Mouse (Mus musculus): ENCODE data around the gene Cep162. TPM values are rescaled to one million over a fixed set of nuclear protein-coding genes. Genes with fewer than 3 reads are reported as not detected.

Cep162 gene
- polyA plus RNA-seq, 1 experiment from 2014 or later: 8.3 TPM

DNA sequence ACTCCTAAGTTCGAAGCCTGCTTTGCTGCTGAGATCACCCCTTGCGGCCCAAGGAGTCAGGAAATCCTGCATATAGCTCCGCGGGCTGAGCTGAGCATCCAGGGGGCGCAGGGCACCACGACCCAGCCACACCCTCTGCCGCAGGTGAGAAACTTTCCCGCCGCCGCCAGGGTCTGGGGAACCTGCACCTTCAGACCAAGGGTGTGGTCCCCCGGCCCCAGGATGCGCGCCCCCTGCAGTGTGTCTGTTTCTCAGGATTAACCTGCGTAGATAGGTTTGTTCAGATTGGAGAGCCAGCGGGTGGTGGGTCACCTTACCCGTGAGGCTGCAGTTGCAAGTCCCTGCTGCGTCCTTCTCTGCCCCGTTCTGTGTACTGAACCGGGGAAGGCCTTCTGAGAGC lies 110.8 kb downstream of the Cep162 start:
- peak; percentile 8 for DNase-seq
- Histone ChIP-seq H3K9ac (no peak overlapping the region), H3K4me1 (ENCODE audit: insufficient read depth) (peaks cover 3% of the 10 kb centered on the region; the same call in 1 of the 2 replicates), H3K9me3 (ENCODE audit: low read depth, low read length) (no peaks in the 10 kb centered on the region), H3K4me3 (ENCODE audit: low read depth, low read length) (peak overlapping the region; percentile 34), H3K27ac (ENCODE audit: low read depth) (no peak overlapping the region), H3K4me2 (peak overlapping the region; percentile 62), H3K36me3 (ENCODE audit: insufficient read depth) (no peaks in the 10 kb centered on the region), H3K27me3 (ENCODE audit: insufficient read depth, low read length) (peaks cover 23% of the 10 kb centered on the region)
- TF ChIP-seq CTCF (IDR thresholded peaks at IDR 0.05; ENCODE audit: low read depth): peak; percentile 3; the same call in 1 of the 2 replicates
- under 1% methylated on average over 19 of the region's 19 CpGs for WGBS
- ATAC-seq (ENCODE audit: insufficient read depth): peak; percentile 35

DNA sequence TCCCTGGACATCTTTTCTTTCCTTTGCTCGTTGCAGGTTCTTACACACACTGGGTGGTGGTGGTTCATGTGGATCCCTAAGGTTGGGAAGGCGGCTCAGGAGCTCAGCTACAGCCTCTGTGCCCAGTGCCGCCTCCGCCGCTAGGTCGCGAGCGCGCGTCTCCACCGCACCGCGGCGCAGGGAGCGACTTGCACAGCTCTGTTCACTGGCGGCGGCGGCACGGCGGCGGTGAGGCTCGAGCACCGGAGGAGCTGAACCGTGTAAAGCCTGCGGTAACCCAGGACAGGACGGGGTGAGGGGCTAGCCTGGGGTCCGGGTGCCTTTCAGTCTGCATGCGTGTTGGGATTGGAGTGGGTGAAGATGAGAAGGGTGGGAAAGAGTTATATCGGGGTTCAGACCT lies 111.2 kb downstream of the Cep162 start, which contains the start of gene Mrap2:
Gene Mrap2 (plus strand): TSS at position 201 of the 400 bp plus-strand sequence.
- H3K27me3 ChIP-seq (ENCODE audit: insufficient read depth, low read length): peaks cover 23% of the 10 kb centered on the region
- DNase-seq (peak; percentile 78), ATAC-seq (ENCODE audit: insufficient read depth) (peak; percentile 86)
- H3K4me1 ChIP-seq (ENCODE audit: insufficient read depth): peaks cover 3% of the 10 kb centered on the region; the same call in 1 of the 2 replicates
- H3K27ac ChIP-seq (ENCODE audit: low read depth): no peak within 1 kb of the TSS
- no peaks in the 10 kb centered on the region for H3K36me3 ChIP-seq (ENCODE audit: insufficient read depth)
- H3K9ac ChIP-seq: no peak within 1 kb of the TSS
- H3K9me3 ChIP-seq (ENCODE audit: low read depth, low read length): no peaks in the 10 kb centered on the region
- H3K4me2 ChIP-seq: peak within 1 kb of the TSS; percentile 62
- peak within 1 kb of the TSS; percentile 34 for H3K4me3 ChIP-seq (ENCODE audit: low read depth, low read length)
- 1% methylated on average over 29 of the region's 29 CpGs for WGBS
- peak; percentile 56 for TF ChIP-seq CTCF (IDR thresholded peaks at IDR 0.05; ENCODE audit: low read depth)

DNA sequence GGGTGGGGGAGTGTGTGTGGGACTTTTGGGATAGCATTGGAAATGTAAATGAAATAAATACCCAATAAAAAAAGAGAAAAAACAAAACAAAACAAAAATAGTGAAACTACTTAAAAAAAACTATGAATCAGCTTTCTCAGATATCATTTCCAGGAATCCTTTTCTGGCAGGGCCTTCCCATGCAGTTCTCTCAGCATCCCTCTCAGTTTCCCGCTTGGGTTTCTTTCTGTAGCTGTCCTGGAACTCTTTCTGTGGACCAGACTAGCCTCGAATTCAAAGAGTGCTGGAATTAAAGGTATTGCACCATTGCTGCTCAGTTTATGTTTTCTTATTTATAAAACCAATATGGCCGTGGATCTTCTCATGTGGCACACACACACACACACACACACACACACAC lies 112.3 kb downstream of the Cep162 start:
- ATAC-seq (ENCODE audit: insufficient read depth): no peak
- DNase-seq: no peak
- Histone ChIP-seq H3K9ac (no peak overlapping the region), H3K27ac (ENCODE audit: low read depth) (no peak overlapping the region), H3K36me3 (ENCODE audit: insufficient read depth) (no peaks in the 10 kb centered on the region), H3K4me2 (no peak overlapping the region), H3K27me3 (ENCODE audit: insufficient read depth, low read length) (peaks cover 23% of the 10 kb centered on the region), H3K4me3 (ENCODE audit: low read depth, low read length) (no peak overlapping the region), H3K4me1 (ENCODE audit: insufficient read depth) (peaks cover 3% of the 10 kb centered on the region; the same call in 1 of the 2 replicates), H3K9me3 (ENCODE audit: low read depth, low read length) (no peaks in the 10 kb centered on the region)
- TF ChIP-seq CTCF (IDR thresholded peaks at IDR 0.05; ENCODE audit: low read depth): no peak
- WGBS: 75% methylated on average over 3 of the region's 3 CpGs

Other genes with a start within 250 kb of the Cep162 start
- not detected in 2 replicates for gene Ripply2, start 240.0 kb downstream of the Cep162 start, polyA plus RNA-seq (2014; fragmentation: Nextera tagmentation; extraction: Ambion mirVana)
- gene Cyb5r4, start 233.5 kb downstream of the Cep162 start, polyA plus RNA-seq (2014; fragmentation: Nextera tagmentation; extraction: Ambion mirVana): 50.1 and 50.2 TPM in 2 replicates
- gene Mrap2, start 111.2 kb downstream of the Cep162 start, polyA plus RNA-seq (2014; fragmentation: Nextera tagmentation; extraction: Ambion mirVana): 0.09 TPM in 1 of 2 replicates, not detected in the other

Data from lung, embryonic 14.5 days (tissue).